In the genomic region with DNA sequence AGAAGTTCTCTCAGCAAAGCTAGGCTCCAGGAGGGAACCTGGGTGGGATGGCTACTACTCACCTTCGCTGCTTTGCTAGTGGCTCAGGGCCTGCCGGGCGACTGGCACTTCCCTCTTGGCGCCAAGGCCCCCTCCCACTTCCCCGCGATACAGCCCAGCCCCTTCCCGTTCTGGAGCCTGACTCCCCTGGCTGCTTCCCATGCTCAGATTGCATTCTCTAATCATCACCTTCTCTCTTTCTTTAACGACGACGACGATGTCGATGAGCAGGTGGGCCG, we compare ENCODE assay signal across 8 mouse cellular contexts. TPM values are rescaled to one million over a fixed set of nuclear protein-coding genes. Genes with fewer than 3 reads are reported as not detected.
DNase-seq lines count a peak whose midpoint lies in the region; ATAC-seq and TF ChIP-seq lines count a peak whose summit lies in the region.

A gene (minus strand): TSS at position 138 of the 278 bp plus-strand sequence.

- 6% methylated on average over 13 of the region's 13 CpGs for WGBS in heart, adult 2 months
- 25% methylated on average over 13 of the region's 13 CpGs for WGBS in intestine, postnatal 0 days

- ATAC-seq in intestine, postnatal 0 days, result no peak
- ATAC-seq in megakaryocyte-erythroid progenitor cell, adult 5-6 weeks (replicated peaks; ENCODE audit: low FRiP score, low TSS enrichment, poor library complexity, severe bottlenecking), result no peak

- no peaks in the 10 kb centered on the region for H3K79me2 ChIP-seq in heart, adult 2 months (replicated peaks; ENCODE audit: control insufficient read depth, insufficient read depth, low read length)

- H3K4me3 ChIP-seq in heart, adult 2 months, result peak within 1 kb of the TSS; percentile 50
- peak within 1 kb of the TSS; percentile 37 for H3K4me3 ChIP-seq in intestine, postnatal 0 days (ENCODE audit: low read depth, low read length)

- no peak for TF ChIP-seq CTCF in heart, adult 2 months (IDR thresholded peaks at IDR 0.05)
- TF ChIP-seq CTCF in intestine, postnatal 0 days (IDR thresholded peaks at IDR 0.05; ENCODE audit: low read depth), result no peak

- peak; percentile 83 for TF ChIP-seq POLR2A in heart, adult 2 months (IDR thresholded peaks at IDR 0.05; ENCODE audit: insufficient read depth, low read depth, low read length)

- H3K4me1 ChIP-seq in heart, adult 2 months (ENCODE audit: control insufficient read depth, insufficient read depth, low read length), result peaks cover 4% of the 10 kb centered on the region
- 0 out of 2 replicates have a peak, but pooled peaks cover 1% of the 10 kb centered on the region for H3K4me1 ChIP-seq in intestine, postnatal 0 days (replicated peaks; ENCODE audit: control insufficient read depth, insufficient read depth, low read length)

- H3K9me3 ChIP-seq in intestine, postnatal 0 days (ENCODE audit: control insufficient read depth), result no peaks in the 10 kb centered on the region

- no peaks in the 10 kb centered on the region for H3K36me3 ChIP-seq in heart, adult 2 months (ENCODE audit: control insufficient read depth, insufficient read depth, low read length)
- peaks cover 7% of the 10 kb centered on the region; the same call in 1 of the 2 replicates for H3K36me3 ChIP-seq in intestine, postnatal 0 days (ENCODE audit: control insufficient read depth, insufficient read depth)

- H3K27me3 ChIP-seq in heart, adult 2 months (ENCODE audit: control insufficient read depth, insufficient read depth, low read length), result no peaks in the 10 kb centered on the region
- H3K27me3 ChIP-seq in intestine, postnatal 0 days (replicated peaks; ENCODE audit: control insufficient read depth, insufficient read depth, low read length), result peaks cover 11% of the 10 kb centered on the region; the same call in 1 of the 2 replicates

- intact Hi-C loops in heart, adult 2 months (cut with DNase I), result loop anchor here (1.0 to 5.0 kb wide), 2 partner anchors 39 to 133 kb away; a partner anchor contains a TSS

- H3K4me2 ChIP-seq in intestine, postnatal 0 days (replicated peaks; ENCODE audit: low read depth), result peak within 1 kb of the TSS; percentile 62

- H3K27ac ChIP-seq in heart, adult 2 months, result peak within 1 kb of the TSS; percentile 97
- no peak within 1 kb of the TSS; the same call in 1 of the 2 replicates for H3K27ac ChIP-seq in intestine, postnatal 0 days (ENCODE audit: low read depth, low read length)

- peak within 1 kb of the TSS; percentile 65 for H3K9ac ChIP-seq in heart, adult 2 months (ENCODE audit: low read depth, low read length)
- 0 out of 2 replicates have a peak within 1 kb of the TSS, but pooled peaks have one; percentile 22 for H3K9ac ChIP-seq in intestine, postnatal 0 days (ENCODE audit: low read depth, low read length)

- TF ChIP-seq EP300 in heart, adult 2 months (IDR thresholded peaks at IDR 0.05; ENCODE audit: insufficient read depth, low read depth, low read length), result no peak

- DNase-seq in urinary bladder, postnatal 4 days (ENCODE audit: low spot score in 2 of 2), result peak; percentile 16 to 59
- DNase-seq in urinary bladder, adult 2 months (ENCODE audit: low spot score), result no peak
- DNase-seq in heart, adult 2 months, result peak; percentile 63 to 65
- peak; percentile 56 for DNase-seq in lung, postnatal 10 days
- no peak for DNase-seq in cerebellum, adult 9-10 months
- no peak for DNase-seq in layer of hippocampus, adult 9-11 months

RNA-seq across cellular contexts. Expression of the gene that starts here (rescaled TPM):
- 7.2 and 9.4 TPM in 2 replicates for polyA plus RNA-seq in urinary bladder, adult 2 months (2012; rRNA removed)
- total RNA-seq in heart, adult 2 months (2021), result 10 to 100 TPM; 16.1 to 20.3 TPM
- 36.5 and 40.0 TPM in 2 replicates for polyA plus RNA-seq in heart, adult 2 months (2012; rRNA removed)
- polyA plus RNA-seq in intestine, postnatal 0 days (2015; fragmentation: Nextera tagmentation; extraction: Ambion mirVana), result 3.5 and 4.3 TPM in 2 replicates
- total RNA-seq in megakaryocyte-erythroid progenitor cell, adult 5-6 weeks (2014; fragmentation: Nextera tagmentation), result not detected in 2 replicates
- not detected in 2 replicates for total RNA-seq in megakaryocyte-erythroid progenitor cell, adult 5-6 weeks (2017)

Comparison
In these comparisons a context has a peak if more than half of its experiments do, and no peak if none do; other contexts are left out.
1. RNA of the gene that starts here (total RNA-seq): 16.1 to 20.3 TPM in heart, adult 2 months; not detected in megakaryocyte-erythroid progenitor cell, adult 5-6 weeks; every median in the first group is over 10 times any median in the second.
2. DNase-seq: peak in urinary bladder, postnatal 4 days (2 of 2), heart, adult 2 months (2 of 2) and lung, postnatal 10 days (single experiment); none in urinary bladder, adult 2 months (single experiment), cerebellum, adult 9-10 months (single experiment) and layer of hippocampus, adult 9-11 months (single experiment).